Comparison of ENCODE assay signal across 20 mouse cellular contexts in genomic region chr13:102094193-102094592, GRCm38 (mm10).
DNase-seq lines count a peak whose midpoint lies in the region; ATAC-seq lines count a peak whose summit lies in the region.
"Had no signal": no experiment of that assay in that cellular context is flagged by ENCODE, and none has a peak within 500 bp of the region (broad histone marks: within the 10 kb centered on the region; RNA-seq: fewer than 3 reads in every experiment).

No protein-coding gene starts in this region.

- peak; percentile 78 for ATAC-seq in common myeloid progenitor, adult 5-6 weeks (replicated peaks; ENCODE audit: low read depth, poor library complexity, severe bottlenecking)
- ATAC-seq in megakaryocyte, adult 5-6 weeks (ENCODE audit: poor library complexity, severe bottlenecking), result peak; percentile 53; the same call in 1 of the 2 replicates
- ATAC-seq: activated CD4-positive, CD25-positive, alpha-beta regulatory T cell, adult 4 months; forebrain, embryonic 13.5 days; forebrain, embryonic 16.5 days; hindbrain, embryonic 16.5 days; intestine, embryonic 15.5 days had no signal

- peak; percentile 7 for DNase-seq in heart, adult 11 months
- DNase-seq in heart, adult 18-20 months, result no peak
- no peak for DNase-seq in gastrocnemius, postnatal 25 days
- DNase-seq in cerebellum, postnatal 36 days, result no peak
- no peak for DNase-seq in adrenal gland, postnatal 36 days
- DNase-seq: adrenal gland, adult 8-10 months; adrenal gland, postnatal 25 days; B cell, adult 2 months; cerebellum, adult 11 months; cerebellum, adult 2 months; cerebellum, adult 9-11 months; cerebellum, postnatal 25 days; gastrocnemius, postnatal 10 days had no signal
